Mouse (Mus musculus): ENCODE data around the gene Epb41. TPM values are rescaled to one million over a fixed set of nuclear protein-coding genes. Genes with fewer than 3 reads are reported as not detected.

Epb41 gene
- total and polyA plus RNA-seq, 2 experiments from 2014 or later: 29.4 to 77.1 TPM

GRCm38 (mm10) chr4:132011619-132012018, 63.5 kb downstream of the Epb41 start:
- ATAC-seq (ENCODE audit: low FRiP score): no peak
- no peak for TF ChIP-seq CTCF (IDR thresholded peaks at IDR 0.05)
- no peaks in the 10 kb centered on the region for H3K4me1 ChIP-seq (ENCODE audit: insufficient read depth, low read length)

GRCm38 (mm10) chr4:132010416-132010815, 64.7 kb downstream of the Epb41 start:
- Histone ChIP-seq H3K9ac (replicated peaks; ENCODE audit: low read length, poor library complexity, severe bottlenecking) (no peak overlapping the region), H3K4me3 (ENCODE audit: low read depth, low read length) (no peak overlapping the region), H3K9me3 (ENCODE audit: low read length) (no peaks in the 10 kb centered on the region), H3K27ac (ENCODE audit: low read depth, low read length) (no peak overlapping the region), H3K4me1 (ENCODE audit: insufficient read depth, low read length) (no peaks in the 10 kb centered on the region), H3K27me3 (ENCODE audit: insufficient read depth, low read length) (no peaks in the 10 kb centered on the region), H3K4me2 (ENCODE audit: low read depth, low read length, poor library complexity, severe bottlenecking) (no peak overlapping the region), H3K36me3 (ENCODE audit: insufficient read depth, low read length) (peaks cover 5% of the 10 kb centered on the region; the same call in 1 of the 2 replicates)
- 78% methylated on average over 8 of the region's 8 CpGs for WGBS
- TF ChIP-seq CTCF (IDR thresholded peaks at IDR 0.05): no peak
- ATAC-seq (ENCODE audit: low FRiP score): no peak
- no peak for DNase-seq (ENCODE audit: low spot score)

More at GRCm38 (mm10) chr4:132011619-132012018, 63.5 kb downstream of the Epb41 start:
- Histone ChIP-seq H3K4me2 (ENCODE audit: low read depth, low read length, poor library complexity, severe bottlenecking) (no peak overlapping the region), H3K27me3 (ENCODE audit: insufficient read depth, low read length) (no peaks in the 10 kb centered on the region), H3K36me3 (ENCODE audit: insufficient read depth, low read length) (no peaks in the 10 kb centered on the region), H3K27ac (ENCODE audit: low read depth, low read length) (no peak overlapping the region), H3K4me3 (ENCODE audit: low read depth, low read length) (no peak overlapping the region), H3K9me3 (ENCODE audit: low read length) (no peaks in the 10 kb centered on the region), H3K9ac (replicated peaks; ENCODE audit: low read length, poor library complexity, severe bottlenecking) (no peak overlapping the region)
- DNase-seq (ENCODE audit: low spot score): no peak
- WGBS: 36% methylated on average over 3 of the region's 3 CpGs

DNA sequence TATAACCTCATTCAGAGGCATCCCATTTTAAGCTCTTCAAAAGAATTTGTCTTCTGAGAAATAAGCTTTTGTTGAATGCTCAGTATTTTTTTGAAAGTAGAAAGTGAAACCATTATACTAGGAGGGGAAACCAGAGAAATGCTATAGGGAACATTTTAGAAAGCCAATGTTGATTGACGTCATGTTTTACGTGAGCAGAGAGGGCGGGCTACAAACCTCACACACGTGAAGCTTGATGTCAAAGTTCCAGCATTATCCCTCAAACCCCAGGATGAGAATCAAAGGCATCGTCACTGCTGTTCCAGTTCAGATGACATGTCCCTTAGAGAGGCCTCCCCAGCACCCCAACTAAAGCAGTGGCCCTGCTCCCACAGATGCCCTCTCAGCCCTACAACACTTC, 66.9 kb downstream of the Epb41 start:
- Histone ChIP-seq H3K9me3 (ENCODE audit: low read length) (no peaks in the 10 kb centered on the region), H3K4me2 (ENCODE audit: low read depth, low read length, poor library complexity, severe bottlenecking) (no peak overlapping the region), H3K27me3 (ENCODE audit: insufficient read depth, low read length) (no peaks in the 10 kb centered on the region), H3K27ac (ENCODE audit: low read depth, low read length) (no peak overlapping the region), H3K4me1 (ENCODE audit: insufficient read depth, low read length) (no peaks in the 10 kb centered on the region), H3K4me3 (ENCODE audit: low read depth, low read length) (no peak overlapping the region), H3K36me3 (ENCODE audit: insufficient read depth, low read length) (peaks cover 9% of the 10 kb centered on the region; the same call in 1 of the 2 replicates), H3K9ac (replicated peaks; ENCODE audit: low read length, poor library complexity, severe bottlenecking) (no peak overlapping the region)
- ATAC-seq (ENCODE audit: low FRiP score) (no peak), DNase-seq (ENCODE audit: low spot score) (no peak)
- TF ChIP-seq CTCF (IDR thresholded peaks at IDR 0.05): no peak
- 73% methylated on average over 5 of the region's 5 CpGs for WGBS

- no peak overlapping the region for H3K9ac ChIP-seq (replicated peaks; ENCODE audit: low read length, poor library complexity, severe bottlenecking)
- H3K4me3 ChIP-seq (ENCODE audit: low read depth, low read length): no peak overlapping the region
- 85% methylated on average over 7 of the region's 7 CpGs for WGBS
- DNase-seq (ENCODE audit: low spot score) (no peak), ATAC-seq (ENCODE audit: low FRiP score) (no peak)
- peaks cover 14% of the 10 kb centered on the region; the same call in 1 of the 2 replicates for H3K36me3 ChIP-seq (ENCODE audit: insufficient read depth, low read length)
- no peaks in the 10 kb centered on the region for H3K27me3 ChIP-seq (ENCODE audit: insufficient read depth, low read length)
- no peaks in the 10 kb centered on the region for H3K4me1 ChIP-seq (ENCODE audit: insufficient read depth, low read length)
- H3K27ac ChIP-seq (ENCODE audit: low read depth, low read length): no peak overlapping the region
- TF ChIP-seq CTCF (IDR thresholded peaks at IDR 0.05): no peak
- no peaks in the 10 kb centered on the region for H3K9me3 ChIP-seq (ENCODE audit: low read length)
- H3K4me2 ChIP-seq (ENCODE audit: low read depth, low read length, poor library complexity, severe bottlenecking): no peak overlapping the region
Observed at GRCm38 (mm10) chr4:132007123-132007522, 68.0 kb downstream of the Epb41 start.

DNA sequence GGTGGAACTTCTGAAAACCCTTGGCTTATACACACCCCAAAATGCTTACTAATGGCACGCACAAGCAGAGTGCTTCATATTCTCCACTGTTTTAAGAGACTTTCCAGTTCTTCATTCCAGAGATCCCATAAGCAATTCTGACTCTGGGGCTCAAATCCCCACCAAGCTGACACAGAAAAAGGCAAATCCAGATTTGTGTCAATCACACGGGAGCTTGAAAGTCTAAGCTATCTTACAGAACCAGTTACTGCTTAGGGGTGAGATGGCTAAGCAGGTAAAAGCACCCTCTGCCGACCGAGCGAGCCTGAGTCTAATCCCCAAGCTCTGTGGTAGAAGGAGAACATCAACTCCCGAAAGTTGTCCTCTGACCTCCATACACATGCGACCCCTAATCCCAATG, 76.5 kb downstream of the Epb41 start:
- ATAC-seq (ENCODE audit: low FRiP score) (no peak), DNase-seq (ENCODE audit: low spot score) (no peak)
- Histone ChIP-seq H3K9me3 (ENCODE audit: low read length) (no peaks in the 10 kb centered on the region), H3K36me3 (ENCODE audit: insufficient read depth, low read length) (peaks cover 16% of the 10 kb centered on the region; the same call in 1 of the 2 replicates), H3K9ac (replicated peaks; ENCODE audit: low read length, poor library complexity, severe bottlenecking) (no peak overlapping the region), H3K27me3 (ENCODE audit: insufficient read depth, low read length) (no peaks in the 10 kb centered on the region), H3K27ac (ENCODE audit: low read depth, low read length) (no peak overlapping the region), H3K4me3 (ENCODE audit: low read depth, low read length) (no peak overlapping the region), H3K4me1 (ENCODE audit: insufficient read depth, low read length) (no peaks in the 10 kb centered on the region), H3K4me2 (ENCODE audit: low read depth, low read length, poor library complexity, severe bottlenecking) (no peak overlapping the region)
- WGBS: 69% methylated on average over 7 of the region's 7 CpGs
- TF ChIP-seq CTCF (IDR thresholded peaks at IDR 0.05): no peak

- Histone ChIP-seq H3K4me2 (ENCODE audit: low read depth, low read length, poor library complexity, severe bottlenecking) (no peak overlapping the region), H3K36me3 (ENCODE audit: insufficient read depth, low read length) (peaks cover 11% of the 10 kb centered on the region; the same call in 1 of the 2 replicates), H3K4me1 (ENCODE audit: insufficient read depth, low read length) (no peaks in the 10 kb centered on the region), H3K27me3 (ENCODE audit: insufficient read depth, low read length) (no peaks in the 10 kb centered on the region), H3K4me3 (ENCODE audit: low read depth, low read length) (no peak overlapping the region), H3K9ac (replicated peaks; ENCODE audit: low read length, poor library complexity, severe bottlenecking) (no peak overlapping the region), H3K9me3 (ENCODE audit: low read length) (no peaks in the 10 kb centered on the region), H3K27ac (ENCODE audit: low read depth, low read length) (no peak overlapping the region)
- 66% methylated on average over 5 of the region's 5 CpGs for WGBS
- DNase-seq (ENCODE audit: low spot score): no peak
- no peak for ATAC-seq (ENCODE audit: low FRiP score)
- no peak for TF ChIP-seq CTCF (IDR thresholded peaks at IDR 0.05)
Observed at GRCm38 (mm10) chr4:131997476-131997875, 77.6 kb downstream of the Epb41 start.
